Mouse (Mus musculus): Measurements from ENCODE around the gene Mmrn1. TPM values are rescaled to one million over a fixed set of nuclear protein-coding genes. Genes with fewer than 3 reads are reported as not detected.

Mmrn1 gene
- polyA plus RNA-seq, 1 experiment from 2014 or later: 3.1 TPM

DNA sequence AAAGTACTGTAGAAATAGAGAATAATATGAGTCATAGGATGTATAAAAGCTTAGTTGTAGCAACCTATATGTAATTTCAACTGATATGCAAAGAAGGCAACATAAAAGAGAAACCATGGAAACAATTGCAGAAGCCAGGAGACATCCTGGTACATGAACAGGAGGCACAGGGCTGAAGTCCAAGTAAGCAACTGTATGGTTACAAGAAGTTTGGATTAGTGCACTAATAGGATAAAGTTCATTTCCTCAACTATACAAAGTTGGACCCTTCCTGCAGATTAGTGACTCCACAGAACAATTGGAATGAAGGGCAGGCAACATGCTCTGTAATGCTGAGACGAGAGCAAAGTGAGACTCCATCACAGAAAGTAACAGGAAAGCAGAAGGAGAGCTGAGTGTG is 59.6 kb downstream of the Mmrn1 start:
- Histone ChIP-seq H3K36me3 (replicated peaks; ENCODE audit: insufficient read depth, low read length) (no peaks in the 10 kb centered on the region), H3K4me2 (ENCODE audit: low read depth, low read length) (no peak overlapping the region), H3K27me3 (ENCODE audit: insufficient read depth, low read length) (no peaks in the 10 kb centered on the region), H3K4me1 (ENCODE audit: insufficient read depth) (no peaks in the 10 kb centered on the region), H3K4me3 (ENCODE audit: low read depth, low read length) (no peak overlapping the region), H3K27ac (ENCODE audit: low read depth) (no peak overlapping the region), H3K9ac (replicated peaks) (no peak overlapping the region), H3K9me3 (ENCODE audit: low read length) (no peaks in the 10 kb centered on the region)
- WGBS (ENCODE audit: insufficient replicate concordance): 68% methylated on average over 1 of the region's 1 CpGs
- no peak for TF ChIP-seq EP300 (IDR thresholded peaks at IDR 0.05; ENCODE audit: low read depth)
- no peak for TF ChIP-seq CTCF (IDR thresholded peaks at IDR 0.05; ENCODE audit: low read depth)
- DNase-seq (no peak), ATAC-seq (no peak)

GRCm38 (mm10) chr6:60985919-60986318 is 61.1 kb downstream of the Mmrn1 start:
- Histone ChIP-seq H3K27me3 (ENCODE audit: insufficient read depth, low read length) (no peaks in the 10 kb centered on the region), H3K4me1 (ENCODE audit: insufficient read depth) (no peaks in the 10 kb centered on the region), H3K4me3 (ENCODE audit: low read depth, low read length) (no peak overlapping the region), H3K4me2 (ENCODE audit: low read depth, low read length) (no peak overlapping the region), H3K36me3 (replicated peaks; ENCODE audit: insufficient read depth, low read length) (no peaks in the 10 kb centered on the region), H3K27ac (ENCODE audit: low read depth) (no peak overlapping the region), H3K9me3 (ENCODE audit: low read length) (no peaks in the 10 kb centered on the region), H3K9ac (replicated peaks) (no peak overlapping the region)
- ATAC-seq (no peak), DNase-seq (no peak)
- no peak for TF ChIP-seq EP300 (IDR thresholded peaks at IDR 0.05; ENCODE audit: low read depth)
- TF ChIP-seq CTCF (IDR thresholded peaks at IDR 0.05; ENCODE audit: low read depth): peak; percentile 56
- WGBS (ENCODE audit: insufficient replicate concordance): 44% methylated on average over 2 of the region's 2 CpGs

DNA sequence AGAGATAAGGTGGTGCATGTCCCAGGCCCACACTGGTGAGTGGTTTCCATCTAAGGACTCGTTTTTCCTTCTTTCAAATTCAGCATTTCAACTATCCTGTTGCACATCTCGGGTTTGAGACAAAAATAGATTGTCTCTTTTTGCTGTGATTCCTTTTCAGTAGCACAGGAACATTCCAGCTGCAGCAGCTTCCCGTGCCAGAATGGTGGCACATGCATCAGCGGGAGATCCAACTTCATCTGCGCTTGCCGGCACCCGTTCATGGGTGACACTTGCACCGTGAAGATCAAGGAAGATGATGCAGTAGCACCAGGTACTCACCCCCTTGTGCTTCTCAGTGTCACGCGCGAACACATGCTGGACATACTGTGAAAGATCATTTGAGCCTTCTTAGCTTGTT is 62.1 kb downstream of the Mmrn1 start:
- H3K4me3 ChIP-seq (ENCODE audit: low read depth, low read length): no peak overlapping the region
- H3K27ac ChIP-seq (ENCODE audit: low read depth): no peak overlapping the region
- H3K27me3 ChIP-seq (ENCODE audit: insufficient read depth, low read length): no peaks in the 10 kb centered on the region
- DNase-seq (no peak), ATAC-seq (no peak)
- H3K36me3 ChIP-seq (replicated peaks; ENCODE audit: insufficient read depth, low read length): no peaks in the 10 kb centered on the region
- H3K4me2 ChIP-seq (ENCODE audit: low read depth, low read length): no peak overlapping the region
- H3K9me3 ChIP-seq (ENCODE audit: low read length): no peaks in the 10 kb centered on the region
- no peaks in the 10 kb centered on the region for H3K4me1 ChIP-seq (ENCODE audit: insufficient read depth)
- WGBS (ENCODE audit: insufficient replicate concordance): 79% methylated on average over 11 of the region's 11 CpGs
- H3K9ac ChIP-seq (replicated peaks): no peak overlapping the region
- TF ChIP-seq CTCF (IDR thresholded peaks at IDR 0.05; ENCODE audit: low read depth) (no peak), EP300 (IDR thresholded peaks at IDR 0.05; ENCODE audit: low read depth) (no peak)

DNA sequence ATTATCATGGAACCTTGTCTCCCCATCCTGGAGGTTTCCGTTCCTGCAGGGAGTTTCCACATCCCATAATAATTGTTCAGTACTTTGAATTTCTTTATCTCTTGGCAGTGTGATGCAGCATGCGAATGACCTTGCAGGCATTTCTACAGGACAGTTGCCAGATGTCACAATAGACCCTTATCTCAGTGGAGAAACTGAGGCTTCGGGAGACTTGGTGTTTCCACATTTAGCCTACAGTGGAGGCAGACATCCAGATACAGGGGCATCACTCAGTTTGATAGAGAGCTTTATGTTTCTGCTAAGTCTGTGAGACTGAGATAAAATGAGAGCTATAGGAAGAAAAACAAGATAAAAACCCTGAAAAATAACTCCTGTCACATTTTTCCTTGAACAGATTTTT is 63.0 kb downstream of the Mmrn1 start:
- Histone ChIP-seq H3K4me2 (ENCODE audit: low read depth, low read length) (no peak overlapping the region), H3K4me1 (ENCODE audit: insufficient read depth) (no peaks in the 10 kb centered on the region), H3K27me3 (ENCODE audit: insufficient read depth, low read length) (no peaks in the 10 kb centered on the region), H3K9me3 (ENCODE audit: low read length) (no peaks in the 10 kb centered on the region), H3K9ac (replicated peaks) (no peak overlapping the region), H3K36me3 (replicated peaks; ENCODE audit: insufficient read depth, low read length) (no peaks in the 10 kb centered on the region), H3K4me3 (ENCODE audit: low read depth, low read length) (no peak overlapping the region), H3K27ac (ENCODE audit: low read depth) (no peak overlapping the region)
- no peak for TF ChIP-seq EP300 (IDR thresholded peaks at IDR 0.05; ENCODE audit: low read depth)
- TF ChIP-seq CTCF (IDR thresholded peaks at IDR 0.05; ENCODE audit: low read depth): no peak
- WGBS (ENCODE audit: insufficient replicate concordance): 48% methylated on average over 3 of the region's 3 CpGs
- ATAC-seq (no peak), DNase-seq (no peak)

DNA sequence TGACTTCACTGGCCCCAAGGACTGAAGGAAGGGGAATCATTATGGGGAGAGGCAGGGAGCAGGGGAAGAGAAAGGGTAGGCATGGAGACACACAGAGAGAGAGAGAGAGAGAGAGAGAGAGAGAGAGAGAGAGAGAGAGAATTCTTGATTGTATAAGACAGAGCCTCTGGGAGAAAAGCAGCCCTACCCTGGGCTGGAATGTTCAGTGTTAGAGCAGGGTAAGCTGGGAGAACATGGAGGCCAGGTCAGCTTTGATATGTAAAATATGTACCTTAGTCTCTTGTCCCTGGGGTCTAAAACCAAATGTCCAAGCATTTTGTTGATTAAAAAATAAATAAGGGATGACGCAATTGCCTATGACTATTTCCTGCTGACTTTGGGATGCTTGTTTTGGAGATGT is 67.6 kb downstream of the Mmrn1 start:
- no peak for TF ChIP-seq CTCF (IDR thresholded peaks at IDR 0.05; ENCODE audit: low read depth)
- ATAC-seq (no peak), DNase-seq (no peak)
- Histone ChIP-seq H3K27me3 (ENCODE audit: insufficient read depth, low read length) (no peaks in the 10 kb centered on the region), H3K4me3 (ENCODE audit: low read depth, low read length) (no peak overlapping the region), H3K4me2 (ENCODE audit: low read depth, low read length) (no peak overlapping the region), H3K4me1 (ENCODE audit: insufficient read depth) (no peaks in the 10 kb centered on the region), H3K36me3 (replicated peaks; ENCODE audit: insufficient read depth, low read length) (no peaks in the 10 kb centered on the region), H3K27ac (ENCODE audit: low read depth) (no peak overlapping the region), H3K9me3 (ENCODE audit: low read length) (no peaks in the 10 kb centered on the region), H3K9ac (replicated peaks) (no peak overlapping the region)
- 91% methylated on average over 1 of the region's 1 CpGs for WGBS (ENCODE audit: insufficient replicate concordance)

GRCm38 (mm10) chr6:60993386-60994108 is 68.8 kb downstream of the Mmrn1 start:
- no peaks in the 10 kb centered on the region for H3K36me3 ChIP-seq (replicated peaks; ENCODE audit: insufficient read depth, low read length)
- H3K4me3 ChIP-seq (ENCODE audit: low read depth, low read length): no peak overlapping the region
- H3K9ac ChIP-seq (replicated peaks): no peak overlapping the region
- H3K4me2 ChIP-seq (ENCODE audit: low read depth, low read length): no peak overlapping the region
- DNase-seq: no peak
- no peaks in the 10 kb centered on the region for H3K4me1 ChIP-seq (ENCODE audit: insufficient read depth)
- no peak overlapping the region for H3K27ac ChIP-seq (ENCODE audit: low read depth)
- no peak for ATAC-seq
- WGBS (ENCODE audit: insufficient replicate concordance): 78% methylated on average over 4 of the region's 4 CpGs
- H3K9me3 ChIP-seq (ENCODE audit: low read length): no peaks in the 10 kb centered on the region
- TF ChIP-seq CTCF (IDR thresholded peaks at IDR 0.05; ENCODE audit: low read depth): no peak
- no peaks in the 10 kb centered on the region for H3K27me3 ChIP-seq (ENCODE audit: insufficient read depth, low read length)

GRCm38 (mm10) chr6:60994114-60994513 is 69.3 kb downstream of the Mmrn1 start:
- no peak overlapping the region for H3K4me2 ChIP-seq (ENCODE audit: low read depth, low read length)

More at GRCm38 (mm10) chr6:60994114-60994513, 69.3 kb downstream of the Mmrn1 start:
- no peak overlapping the region for H3K9ac ChIP-seq (replicated peaks)
- TF ChIP-seq EP300 (IDR thresholded peaks at IDR 0.05; ENCODE audit: low read depth): no peak
- TF ChIP-seq CTCF (IDR thresholded peaks at IDR 0.05; ENCODE audit: low read depth): no peak
- WGBS (ENCODE audit: insufficient replicate concordance): 30% methylated on average over 6 of the region's 6 CpGs
- no peaks in the 10 kb centered on the region for H3K36me3 ChIP-seq (replicated peaks; ENCODE audit: insufficient read depth, low read length)
- H3K27ac ChIP-seq (ENCODE audit: low read depth): no peak overlapping the region
- no peak overlapping the region for H3K4me3 ChIP-seq (ENCODE audit: low read depth, low read length)
- DNase-seq: no peak
- no peaks in the 10 kb centered on the region for H3K9me3 ChIP-seq (ENCODE audit: low read length)
- no peaks in the 10 kb centered on the region for H3K4me1 ChIP-seq (ENCODE audit: insufficient read depth)
- no peak for ATAC-seq
- no peaks in the 10 kb centered on the region for H3K27me3 ChIP-seq (ENCODE audit: insufficient read depth, low read length)

All from liver, postnatal 0 days (tissue).